Mouse (Mus musculus) hindbrain, postnatal 0 days (tissue): Measurements from ENCODE around the gene Abcb7. TPM values are rescaled to one million over a fixed set of nuclear protein-coding genes. Genes with fewer than 3 reads are reported as not detected.

Experiments used
- ATAC-seq: fragments of 200-750 bp; cut with Nextera tagmentation; 2 replicates; pipeline ENCODE4 v1.8.0; 2017; ENCODE audit warnings: mild to moderate bottlenecking, moderate TSS enrichment, moderate library complexity
- DNase-seq: peaks from one replicate; pipeline ENCODE4 v3.0.0-alpha.2; 2015; ENCODE audit warnings: low spot score
- H3K27ac ChIP-seq: fragments of 300-500 bp; sonication (generic); 2 replicates; pipeline ENCODE4 v1.5.1; 2014; ENCODE audit warnings: mild to moderate bottlenecking
- H3K27me3 ChIP-seq: fragments of 300-500 bp; sonication (generic); 2 replicates; pipeline ENCODE4 v1.6.1; 2014; ENCODE audit warnings: low read length, mixed read lengths; ENCODE audit not compliant: insufficient read depth
- H3K36me3 ChIP-seq: fragments of 300-500 bp; sonication (generic); 2 replicates; pipeline ENCODE4 v1.6.1; 2014; ENCODE audit warnings: low read length, mixed read lengths; ENCODE audit not compliant: insufficient read depth
- H3K4me1 ChIP-seq: fragments of 300-500 bp; sonication (generic); 2 replicates; pipeline ENCODE4 v1.6.1; 2014; ENCODE audit warnings: antibody characterized with exemption, low read length, mixed read lengths; ENCODE audit not compliant: insufficient read depth
- H3K4me2 ChIP-seq: fragments of 300-500 bp; sonication (generic); 2 replicates; pipeline ENCODE4 v1.6.1; 2014; ENCODE audit warnings: low read depth, mild to moderate bottlenecking, low read length, moderate library complexity, mixed read lengths
- H3K4me3 ChIP-seq: fragments of 300-500 bp; sonication (generic); 2 replicates; pipeline ENCODE4 v1.5.1; 2014; ENCODE audit warnings: low read length
- H3K9ac ChIP-seq: fragments of 300-500 bp; sonication (generic); replicated peaks from 2 replicates; pipeline ENCODE4 v1.6.1; 2014; ENCODE audit warnings: mild to moderate bottlenecking, low read length, moderate library complexity, mixed read lengths
- H3K9me3 ChIP-seq: fragments of 300-500 bp; sonication (generic); 2 replicates; pipeline ENCODE4 v1.6.1; 2016; ENCODE audit warnings: low read length, mixed read lengths
- CTCF ChIP-seq: IDR thresholded peaks from 2 replicates; pipeline ENCODE4 v1.5.1; 2016; ENCODE audit warnings: antibody characterized with exemption, control low read depth, low read depth
- WGBS: fragments of 180-500 bp; shearing (Covaris S2); extraction: QIAGEN DNeasy Blood & Tissue Kit; methylation state at CpG from one replicate; pipeline ENCODE4 v1.1.7; 2014; 5-methylcytosine and 5-hydroxymethylcytosine counted together
- polyA plus RNA-seq: library from polyadenylated mRNA; unstranded; fragments of >200 nt; fragmentation: Nextera tagmentation; extraction: Ambion mirVana; gene quantifications from 2 replicates; pipeline ENCODE4 v1.2.1, GENCODE M21; 2015
- total RNA-seq: library from RNA; depleted of rRNA; stranded (reverse); fragments of >200 nt; gene quantifications from 2 replicates; pipeline ENCODE4 v1.2.3, GENCODE M21; 2014; rRNA removed

The Abcb7 gene
- total and polyA plus RNA-seq, 2 experiments from 2014 or later = 3.8 to 23.2 TPM

DNA sequence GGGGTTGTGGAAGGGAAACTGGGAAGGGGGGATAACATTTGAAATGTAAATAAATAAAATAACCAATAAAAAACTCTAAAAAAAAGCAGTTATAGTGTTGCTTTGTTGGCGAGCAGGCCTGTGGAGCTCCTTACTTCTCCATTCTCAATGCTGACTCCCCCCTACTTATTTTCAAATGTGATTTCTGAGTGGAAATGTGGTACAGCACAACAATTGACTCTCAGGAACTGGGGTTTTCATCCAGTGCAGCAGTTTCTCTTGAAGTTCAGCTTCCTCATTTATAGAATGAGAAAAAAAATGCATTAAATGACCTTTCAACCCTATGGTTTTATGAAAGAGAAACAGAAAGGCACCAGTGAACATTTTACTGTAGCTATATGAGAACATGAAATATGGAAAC is 133.8 kb downstream of the Abcb7 start:
- no peak for TF ChIP-seq CTCF
- Histone ChIP-seq H3K27me3 (no peaks in the 10 kb centered on the region), H3K9ac (no peak overlapping the region), H3K4me1 (no peaks in the 10 kb centered on the region), H3K4me2 (no peak overlapping the region), H3K4me3 (no peak overlapping the region), H3K36me3 (no peaks in the 10 kb centered on the region), H3K9me3 (no peaks in the 10 kb centered on the region), H3K27ac (no peak overlapping the region)
- DNase-seq (no peak), ATAC-seq (no peak)
- WGBS = 91% methylated on average over 1 of the region's 1 CpGs

DNA sequence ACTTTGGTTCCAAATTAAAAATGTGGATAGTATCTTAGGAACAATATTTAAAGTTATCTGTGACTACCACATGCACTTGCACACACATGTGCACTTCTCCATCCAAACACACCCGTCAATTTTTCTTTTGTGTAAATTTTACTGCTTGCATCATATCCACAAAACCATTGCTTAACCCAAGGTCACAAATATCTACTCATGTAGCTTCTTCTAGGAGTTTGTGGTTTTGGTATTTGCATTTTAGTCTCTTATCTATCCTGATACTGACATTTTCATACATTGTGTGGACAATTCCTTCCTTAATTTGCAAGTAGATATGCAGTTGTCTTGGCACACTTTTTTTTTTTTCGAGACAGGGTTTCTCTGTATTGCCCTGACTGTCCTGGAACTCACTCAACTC is 149.3 kb downstream of the Abcb7 start:
- no peak for TF ChIP-seq CTCF
- Histone ChIP-seq H3K9ac (no peak overlapping the region), H3K4me2 (no peak overlapping the region), H3K27ac (no peak overlapping the region), H3K4me3 (no peak overlapping the region), H3K9me3 (no peaks in the 10 kb centered on the region), H3K4me1 (no peaks in the 10 kb centered on the region), H3K27me3 (no peaks in the 10 kb centered on the region), H3K36me3 (no peaks in the 10 kb centered on the region)
- ATAC-seq (no peak), DNase-seq (no peak)
- WGBS = 77% methylated on average over 2 of the region's 2 CpGs

DNA sequence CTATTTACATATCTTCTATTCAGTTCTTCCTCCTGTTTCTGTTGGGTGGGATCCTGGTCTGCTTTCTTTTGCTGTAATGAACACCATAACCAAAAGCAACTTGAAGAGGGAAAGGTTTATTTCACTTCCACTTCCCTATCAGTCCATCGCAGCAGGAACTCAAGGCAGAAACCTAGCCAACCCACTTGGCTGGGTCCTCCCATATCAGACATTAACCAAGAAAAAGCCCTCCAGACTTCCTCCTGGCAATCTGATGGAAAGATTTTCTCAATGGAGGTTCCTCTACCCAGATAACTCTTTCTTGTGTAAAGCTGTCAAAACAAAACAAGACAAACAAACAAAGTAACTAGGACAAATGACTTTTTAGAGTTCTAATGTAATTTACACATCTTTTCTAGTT is 151.2 kb downstream of the Abcb7 start:
- Histone ChIP-seq H3K27me3 (no peaks in the 10 kb centered on the region), H3K9me3 (no peaks in the 10 kb centered on the region), H3K4me3 (no peak overlapping the region), H3K36me3 (no peaks in the 10 kb centered on the region), H3K4me1 (no peaks in the 10 kb centered on the region), H3K4me2 (no peak overlapping the region), H3K9ac (no peak overlapping the region), H3K27ac (no peak overlapping the region)
- ATAC-seq (no peak), DNase-seq (no peak)
- WGBS = 85% methylated on average over 1 of the region's 1 CpGs
- no peak for TF ChIP-seq CTCF

DNA sequence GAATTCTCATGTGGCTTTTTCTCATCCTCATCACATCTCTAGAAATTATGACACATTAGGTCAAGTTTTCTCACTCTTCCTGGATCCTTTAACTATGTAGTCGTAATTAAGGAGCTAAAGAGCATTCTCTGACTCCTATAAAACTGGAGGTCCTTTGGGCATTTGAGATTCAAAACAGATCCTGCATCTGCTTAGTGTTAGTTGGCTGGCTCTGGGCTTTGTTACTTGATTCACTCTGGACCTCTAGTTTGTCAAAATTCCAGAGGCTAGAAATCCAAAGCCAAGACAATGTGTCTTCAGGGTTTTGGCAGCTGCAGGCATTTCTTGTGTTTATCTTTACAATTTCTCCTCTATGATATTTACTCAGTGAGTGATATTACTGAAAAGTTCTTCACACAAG is 157.1 kb downstream of the Abcb7 start:
- no peak for DNase-seq
- no peak overlapping the region for H3K4me3 ChIP-seq
- ATAC-seq = no peak
- no peak overlapping the region for H3K27ac ChIP-seq
- 59% methylated on average over 1 of the region's 1 CpGs for WGBS
- no peak overlapping the region for H3K9ac ChIP-seq
- H3K36me3 ChIP-seq = no peaks in the 10 kb centered on the region
- no peak overlapping the region for H3K4me2 ChIP-seq
- H3K27me3 ChIP-seq = no peaks in the 10 kb centered on the region
- TF ChIP-seq CTCF = no peak
- no peaks in the 10 kb centered on the region for H3K9me3 ChIP-seq
- no peaks in the 10 kb centered on the region for H3K4me1 ChIP-seq

Other genes starting within 250 kb of the Abcb7 start
- gene Nexmif, start 212.7 kb downstream of the Abcb7 start, total RNA-seq = 30.1 and 30.7 TPM in 2 replicates
- gene Nexmif, start 212.7 kb downstream of the Abcb7 start, polyA plus RNA-seq = 14.3 and 15.3 TPM in 2 replicates
- gene Uprt, start 69.0 kb upstream of the Abcb7 start, total RNA-seq = 8.2 and 9.5 TPM in 2 replicates
- gene Uprt, start 69.0 kb upstream of the Abcb7 start, polyA plus RNA-seq = 0.66 and 1.2 TPM in 2 replicates